Mouse (Mus musculus): ENCODE results near the gene Pygb.

DNA sequence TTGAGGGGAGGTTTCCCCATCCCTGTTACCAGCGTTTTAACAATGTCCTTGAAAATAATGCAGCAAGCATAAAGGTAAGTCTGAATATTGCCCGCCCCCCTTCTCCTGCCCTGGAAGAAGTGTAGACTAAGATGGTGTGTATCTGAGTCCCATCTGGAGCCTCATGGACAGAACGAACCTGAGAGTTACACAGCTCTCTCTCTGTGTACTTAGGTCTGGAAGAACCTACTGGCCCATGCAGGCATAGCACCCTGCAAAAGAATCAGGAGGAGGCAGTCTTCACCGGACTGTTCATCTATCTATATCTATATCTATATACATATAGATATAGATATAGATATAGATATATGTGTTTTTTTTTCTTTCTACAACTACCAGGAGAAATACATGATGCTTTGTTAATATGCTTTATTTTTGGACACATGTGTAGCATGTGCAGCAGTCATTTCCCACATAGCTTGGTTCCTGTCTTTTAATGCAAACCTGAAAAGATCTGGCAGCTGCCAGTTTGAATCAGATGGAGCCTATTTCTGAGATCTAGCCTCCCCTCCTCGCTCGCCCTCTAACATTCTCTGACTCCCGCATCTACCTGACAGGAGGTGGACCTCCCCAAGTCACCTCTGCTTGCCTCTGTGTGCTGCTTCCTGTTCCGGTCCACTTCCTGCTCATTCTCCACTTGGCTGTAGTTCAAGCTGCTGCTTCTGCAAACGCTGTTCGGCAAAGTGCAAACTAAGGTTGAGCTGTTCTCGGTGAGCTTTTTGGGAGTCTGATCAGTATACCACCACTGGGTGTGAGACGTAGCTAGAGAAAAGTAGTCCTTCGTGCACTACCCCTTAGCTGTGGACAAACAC is 36.2 kb upstream of the Pygb start:
- TF ChIP-seq CTCF (IDR thresholded peaks at IDR 0.05; ENCODE audit: low read depth) (peak; percentile 25; the same call in 1 of the 2 replicates), EP300 (IDR thresholded peaks at IDR 0.05; ENCODE audit: low read depth) (no peak)
